8 mouse cellular contexts compared by ENCODE assay signal in genomic region chr13:69740331-69741285, GRCm38 (mm10). TPM values are rescaled to one million over a fixed set of nuclear protein-coding genes. Genes with fewer than 3 reads are reported as not detected.
DNase-seq lines count a peak whose midpoint lies in the region; ATAC-seq lines count a peak whose summit lies in the region.

No protein-coding gene starts in this region.

- ATAC-seq in embryonic facial prominence, embryonic 15.5 days (ENCODE audit: insufficient number of reproducible peaks, low FRiP score, low TSS enrichment, low read depth): 0 out of 2 replicates have a peak, but pooled peaks have one; percentile 22
- peak; percentile 45; the same call in 1 of the 2 replicates for ATAC-seq in heart, embryonic 16.5 days (replicated peaks; ENCODE audit: extremely low read depth, insufficient read depth, low FRiP score)
- ATAC-seq in neural tube, embryonic 15.5 days (ENCODE audit: low FRiP score): peak; percentile 53

- 1% methylated on average over 29 of the region's 29 CpGs for WGBS in embryonic facial prominence, embryonic 15.5 days
- 2% methylated on average over 29 of the region's 29 CpGs for WGBS in heart, embryonic 16.5 days
- WGBS in neural tube, embryonic 15.5 days: 2% methylated on average over 29 of the region's 29 CpGs

- peak overlapping the region; percentile 100 for H3K4me2 ChIP-seq in embryonic facial prominence, embryonic 15.5 days (replicated peaks)
- H3K4me2 ChIP-seq in heart, embryonic 16.5 days (ENCODE audit: low read depth, low read length): peak overlapping the region; percentile 96
- H3K4me2 ChIP-seq in neural tube, embryonic 15.5 days: peak overlapping the region; percentile 91

- no peak overlapping the region for H3K9ac ChIP-seq in embryonic facial prominence, embryonic 15.5 days
- peak overlapping the region; percentile 52 for H3K9ac ChIP-seq in heart, embryonic 16.5 days (ENCODE audit: low read length)
- H3K9ac ChIP-seq in neural tube, embryonic 15.5 days (replicated peaks): peak overlapping the region; percentile 63

- no peaks in the 10 kb centered on the region for H3K9me3 ChIP-seq in embryonic facial prominence, embryonic 15.5 days (replicated peaks)
- no peaks in the 10 kb centered on the region for H3K9me3 ChIP-seq in heart, embryonic 16.5 days (replicated peaks; ENCODE audit: control insufficient read depth, low read length)
- H3K9me3 ChIP-seq in neural tube, embryonic 15.5 days (replicated peaks): no peaks in the 10 kb centered on the region

- peak overlapping the region; percentile 61 for H3K4me3 ChIP-seq in embryonic facial prominence, embryonic 15.5 days (replicated peaks)
- H3K4me3 ChIP-seq in heart, embryonic 16.5 days (ENCODE audit: low read length): peak overlapping the region; percentile 70
- H3K4me3 ChIP-seq in neural tube, embryonic 15.5 days (replicated peaks): peak overlapping the region; percentile 89

- peaks cover 26% of the 10 kb centered on the region for H3K4me1 ChIP-seq in embryonic facial prominence, embryonic 15.5 days
- H3K4me1 ChIP-seq in heart, embryonic 16.5 days (ENCODE audit: control insufficient read depth, insufficient read depth, low read length): peaks cover 11% of the 10 kb centered on the region; the same call in 1 of the 2 replicates
- peaks cover 34% of the 10 kb centered on the region for H3K4me1 ChIP-seq in neural tube, embryonic 15.5 days

- H3K27me3 ChIP-seq in embryonic facial prominence, embryonic 15.5 days: peaks cover 59% of the 10 kb centered on the region
- peaks cover 48% of the 10 kb centered on the region for H3K27me3 ChIP-seq in heart, embryonic 16.5 days (ENCODE audit: control insufficient read depth, insufficient read depth, low read length)
- H3K27me3 ChIP-seq in neural tube, embryonic 15.5 days (replicated peaks): no peaks in the 10 kb centered on the region

- H3K27ac ChIP-seq in embryonic facial prominence, embryonic 15.5 days (replicated peaks): no peak overlapping the region
- H3K27ac ChIP-seq in heart, embryonic 16.5 days (ENCODE audit: low read length): no peak overlapping the region
- H3K27ac ChIP-seq in neural tube, embryonic 15.5 days (replicated peaks): peak overlapping the region; percentile 97

- peak; percentile 30 to 82 for DNase-seq in adrenal gland, adult (ENCODE audit: inconsistent age in 2 of 2, low spot score in 1 of 2)
- DNase-seq in adrenal gland, adult 8-10 months: no peak
- DNase-seq in kidney, postnatal 10 days: peak; percentile 66
- peak; percentile 10 for DNase-seq in liver
- no peak for DNase-seq in spleen, adult 12 weeks (ENCODE audit: low spot score)

- H3K36me3 ChIP-seq in embryonic facial prominence, embryonic 15.5 days: no peaks in the 10 kb centered on the region
- no peaks in the 10 kb centered on the region for H3K36me3 ChIP-seq in heart, embryonic 16.5 days (ENCODE audit: control insufficient read depth, insufficient read depth)
- no peaks in the 10 kb centered on the region for H3K36me3 ChIP-seq in neural tube, embryonic 15.5 days

RNA-seq across cellular contexts. Expression of gene Ube2ql1, which starts 0.9 kb away (rescaled TPM):
- 1 to 10 TPM in 3 of 4 experiments, under 1 TPM in 1; 0.68 to 2.6 (median 1.7) TPM for total RNA-seq in adrenal gland, adult 8-10 months (2022)
- polyA plus RNA-seq in embryonic facial prominence, embryonic 15.5 days (2015; fragmentation: Nextera tagmentation; extraction: Ambion mirVana): 0.77 and 0.88 TPM in 2 replicates
- 0.44 and 0.66 TPM in 2 replicates for polyA plus RNA-seq in heart, embryonic 16.5 days (2015; fragmentation: Nextera tagmentation; extraction: Ambion mirVana)
- 36.3 and 40.6 TPM in 2 replicates for polyA plus RNA-seq in neural tube, embryonic 15.5 days (2015; fragmentation: Nextera tagmentation; extraction: Ambion mirVana)

Comparison
In these comparisons a context has a peak if more than half of its experiments do, and no peak if none do; other contexts are left out.
1. DNase-seq: peak in adrenal gland, adult (2 of 2), kidney, postnatal 10 days (single experiment) and liver (single experiment); none in adrenal gland, adult 8-10 months (single experiment) and spleen, adult 12 weeks (single experiment).
2. RNA of gene Ube2ql1, which starts 0.9 kb away (polyA plus RNA-seq): 36.3 to 40.6 TPM in neural tube, embryonic 15.5 days; 0.77 to 0.88 TPM in embryonic facial prominence, embryonic 15.5 days and 0.44 to 0.66 TPM in heart, embryonic 16.5 days; every median in the first group is over 10 times any median in the second.
3. Peak in every context shown above with its lines, with median percentiles within 50 percentile points of each other: ATAC-seq, H3K4me2 ChIP-seq and H3K4me3 ChIP-seq.